Mouse (Mus musculus): ENCODE measurements around the gene Ppib.

Ppib gene

GRCm38 (mm10) chr9:66078493-66078892, 18.5 kb downstream of the Ppib start:
- no peak for DNase-seq

- DNase-seq: no peak
Observed at GRCm38 (mm10) chr9:66080804-66081459, 20.9 kb downstream of the Ppib start.

- no peak for DNase-seq
Observed at GRCm38 (mm10) chr9:66081999-66082398, 22.0 kb downstream of the Ppib start.

GRCm38 (mm10) chr9:66084171-66084570, 24.1 kb downstream of the Ppib start:
- DNase-seq: no peak

- DNase-seq: no peak
Observed at GRCm38 (mm10) chr9:66087062-66087461, 27.0 kb downstream of the Ppib start.

- DNase-seq: no peak
Observed at GRCm38 (mm10) chr9:66088411-66088810, 28.4 kb downstream of the Ppib start.

- DNase-seq: no peak
Observed at GRCm38 (mm10) chr9:66090593-66091244, 30.7 kb downstream of the Ppib start.

GRCm38 (mm10) chr9:66091327-66092231, 31.6 kb downstream of the Ppib start:
- DNase-seq: no peak

GRCm38 (mm10) chr9:66092664-66093063, 32.6 kb downstream of the Ppib start:
- DNase-seq: no peak

- DNase-seq: peak; percentile 82
Observed at GRCm38 (mm10) chr9:66101577-66101976, 41.6 kb downstream of the Ppib start.

- no peak for DNase-seq
Observed at GRCm38 (mm10) chr9:66102668-66103067, 42.6 kb downstream of the Ppib start.

- no peak for DNase-seq
Observed at GRCm38 (mm10) chr9:66104601-66105000, 44.6 kb downstream of the Ppib start.

GRCm38 (mm10) chr9:66105168-66105567, 45.1 kb downstream of the Ppib start:
- no peak for DNase-seq

GRCm38 (mm10) chr9:66109574-66109973, 49.6 kb downstream of the Ppib start:
- DNase-seq: no peak

- no peak for DNase-seq
Observed at GRCm38 (mm10) chr9:66110126-66110525, 50.1 kb downstream of the Ppib start.

- no peak for DNase-seq
Observed at GRCm38 (mm10) chr9:66110611-66111379, 50.8 kb downstream of the Ppib start.

- peak; percentile 61 for DNase-seq
Observed at GRCm38 (mm10) chr9:66114341-66114740, 54.3 kb downstream of the Ppib start.

All from layer of hippocampus, adult 9-11 months (tissue).